Mouse (Mus musculus) layer of hippocampus, adult 9-10 months (tissue): ENCODE data around the gene Lsamp.
A peak's percentile ranks its signal among the peaks of the same experiment; 100 is the strongest.

ENCODE experiments used
- DNase-seq: peaks from one replicate; pipeline ENCODE4 v3.0.0; 2022; ENCODE audit warnings: low spot score

The Lsamp gene

GRCm38 (mm10) chr16:41244711-41245110 lies 1260.5 kb downstream of the Lsamp start:
- peak; percentile 83 for DNase-seq

- DNase-seq: peak; percentile 85
These were observed 1274.2 kb downstream of the Lsamp start for GRCm38 (mm10) chr16:41258145-41259035.

- DNase-seq: no peak
These were observed 1292.0 kb downstream of the Lsamp start for GRCm38 (mm10) chr16:41275999-41276671.

- DNase-seq: peak; percentile 43
These were observed 1333.8 kb downstream of the Lsamp start for GRCm38 (mm10) chr16:41317992-41318391.

GRCm38 (mm10) chr16:41343431-41343830 lies 1359.3 kb downstream of the Lsamp start:
- no peak for DNase-seq

- no peak for DNase-seq
These were observed 1381.0 kb downstream of the Lsamp start for GRCm38 (mm10) chr16:41365138-41365537.

- DNase-seq: no peak
These were observed 1399.5 kb downstream of the Lsamp start for GRCm38 (mm10) chr16:41383702-41384101.

GRCm38 (mm10) chr16:41384288-41384687 lies 1400.1 kb downstream of the Lsamp start:
- no peak for DNase-seq

- DNase-seq: no peak
These were observed 1424.7 kb downstream of the Lsamp start for GRCm38 (mm10) chr16:41408850-41409249.

GRCm38 (mm10) chr16:41410671-41411070 lies 1426.5 kb downstream of the Lsamp start:
- DNase-seq: no peak

GRCm38 (mm10) chr16:41417363-41417762 lies 1433.2 kb downstream of the Lsamp start:
- no peak for DNase-seq

GRCm38 (mm10) chr16:41467391-41467790 lies 1483.2 kb downstream of the Lsamp start:
- DNase-seq: no peak

- DNase-seq: peak; percentile 10
These were observed 1494.5 kb downstream of the Lsamp start for GRCm38 (mm10) chr16:41478694-41479093.

- DNase-seq: no peak
These were observed 1497.7 kb downstream of the Lsamp start for GRCm38 (mm10) chr16:41481832-41482231.

- no peak for DNase-seq
These were observed 1526.9 kb downstream of the Lsamp start for GRCm38 (mm10) chr16:41510915-41511552.

- DNase-seq: no peak
These were observed 1537.4 kb downstream of the Lsamp start for GRCm38 (mm10) chr16:41521566-41521965.

GRCm38 (mm10) chr16:41524266-41524665 lies 1540.1 kb downstream of the Lsamp start:
- DNase-seq: peak; percentile 52

- DNase-seq: no peak
These were observed 1548.7 kb downstream of the Lsamp start for GRCm38 (mm10) chr16:41532661-41533551.

GRCm38 (mm10) chr16:41533686-41534085 lies 1549.5 kb downstream of the Lsamp start:
- no peak for DNase-seq

GRCm38 (mm10) chr16:41535806-41536205 lies 1551.6 kb downstream of the Lsamp start:
- DNase-seq: no peak

GRCm38 (mm10) chr16:41542641-41543040 lies 1558.5 kb downstream of the Lsamp start:
- no peak for DNase-seq

GRCm38 (mm10) chr16:41551164-41551563 lies 1567.0 kb downstream of the Lsamp start:
- DNase-seq: no peak
